Mouse (Mus musculus): ENCODE measurements around the gene Chtf18. TPM values are rescaled to one million over a fixed set of nuclear protein-coding genes. Genes with fewer than 3 reads are reported as not detected.
"Not testable (repeated sequence)": the region's sequence is repeated elsewhere in the genome, so short reads cannot be mapped to it uniquely, and the experiment has no call there.

Chtf18 gene
- polyA plus RNA-seq, 1 experiment from 2014 or later, result 8.2 TPM

DNA sequence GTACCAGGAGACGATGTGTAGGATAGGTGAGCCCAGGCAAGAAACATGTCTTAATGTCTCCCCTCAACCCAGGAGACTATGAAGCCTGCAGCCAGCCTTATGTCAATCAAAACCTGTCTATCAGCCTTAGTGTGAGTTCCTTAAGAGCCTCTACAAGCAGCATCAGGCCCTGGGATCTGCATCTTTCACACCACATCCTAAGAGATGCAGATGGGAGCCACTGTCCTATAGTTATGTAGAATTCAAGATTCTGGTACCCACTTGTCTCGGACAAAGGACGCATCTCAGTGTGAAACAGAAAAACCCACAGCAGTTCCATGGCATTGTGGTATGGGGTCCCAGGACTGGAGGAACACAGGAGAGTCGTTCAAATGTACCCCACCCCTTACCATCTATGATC lies 27.9 kb upstream of the Chtf18 start:
- Histone ChIP-seq H3K36me3 (no peaks in the 10 kb centered on the region), H3K27me3 (no peaks in the 10 kb centered on the region), H3K27ac (replicated peaks) (no peak overlapping the region), H3K4me2 (no peak overlapping the region), H3K9ac (no peak overlapping the region), H3K4me1 (replicated peaks) (peaks cover 7% of the 10 kb centered on the region; the same call in 1 of the 2 replicates), H3K9me3 (no peaks in the 10 kb centered on the region), H3K4me3 (no peak overlapping the region)
- ATAC-seq (ENCODE audit: low FRiP score, low read depth), result no peak
- WGBS, result 80% methylated on average over 4 of the region's 4 CpGs

- ATAC-seq (ENCODE audit: low FRiP score, low read depth), result no peak
- Histone ChIP-seq H3K27me3 (no peaks in the 10 kb centered on the region), H3K9me3 (no peaks in the 10 kb centered on the region), H3K27ac (replicated peaks) (no peak within 1 kb of the TSS), H3K4me1 (replicated peaks) (peaks cover 7% of the 10 kb centered on the region; the same call in 1 of the 2 replicates), H3K9ac (no peak within 1 kb of the TSS), H3K4me2 (no peak within 1 kb of the TSS), H3K4me3 (no peak within 1 kb of the TSS), H3K36me3 (no peaks in the 10 kb centered on the region)
- WGBS, result 88% methylated on average over 9 of the region's 9 CpGs
Measured at GRCm38 (mm10) chr17:25754241-25754640, 27.0 kb upstream of the Chtf18 start, which contains the start of gene Msln. TSS of gene Msln (minus strand) at chr17:25754378.

DNA sequence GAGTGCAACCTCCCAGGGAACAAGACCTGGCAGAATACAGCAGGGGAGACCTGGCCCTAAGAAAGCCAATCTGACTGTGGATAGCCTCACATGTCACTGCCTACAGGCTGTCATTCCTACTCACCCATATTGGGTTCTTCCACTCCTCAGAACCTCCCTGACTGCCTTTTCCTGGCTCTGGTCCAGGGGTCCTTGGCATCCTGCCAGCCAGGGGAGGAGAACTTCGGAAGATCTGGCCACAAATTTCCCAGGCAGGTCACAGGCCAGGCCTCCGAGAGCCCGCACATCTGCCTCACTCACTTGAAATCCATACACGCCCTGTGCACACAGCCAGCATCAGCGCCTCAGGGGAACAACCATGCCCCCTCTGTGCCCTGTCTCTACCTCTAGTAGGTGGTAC lies 24.2 kb upstream of the Chtf18 start:
- H3K4me2 ChIP-seq, result no peak overlapping the region
- ATAC-seq (ENCODE audit: low FRiP score, low read depth), result no peak
- no peak overlapping the region for H3K4me3 ChIP-seq
- H3K9ac ChIP-seq, result no peak overlapping the region
- no peaks in the 10 kb centered on the region for H3K9me3 ChIP-seq
- no peaks in the 10 kb centered on the region for H3K27me3 ChIP-seq
- H3K4me1 ChIP-seq (replicated peaks), result peaks cover 7% of the 10 kb centered on the region; the same call in 1 of the 2 replicates
- 57% methylated on average over 5 of the region's 5 CpGs for WGBS
- no peaks in the 10 kb centered on the region for H3K36me3 ChIP-seq
- no peak overlapping the region for H3K27ac ChIP-seq (replicated peaks)

- H3K27me3 ChIP-seq, result no peaks in the 10 kb centered on the region
- no peaks in the 10 kb centered on the region for H3K9me3 ChIP-seq
- no peak for ATAC-seq (ENCODE audit: low FRiP score, low read depth)
- H3K4me3 ChIP-seq, result no peak overlapping the region
- no peak overlapping the region for H3K27ac ChIP-seq (replicated peaks)
- H3K9ac ChIP-seq, result no peak overlapping the region
- 86% methylated on average over 6 of the region's 6 CpGs for WGBS
- H3K4me2 ChIP-seq, result no peak overlapping the region
- H3K4me1 ChIP-seq (replicated peaks), result peaks cover 7% of the 10 kb centered on the region; the same call in 1 of the 2 replicates
- H3K36me3 ChIP-seq, result no peaks in the 10 kb centered on the region
Measured at GRCm38 (mm10) chr17:25749314-25749713, 22.1 kb upstream of the Chtf18 start.

GRCm38 (mm10) chr17:25748238-25748637 lies 21.0 kb upstream of the Chtf18 start:
- Histone ChIP-seq H3K4me1 (replicated peaks) (peaks cover 7% of the 10 kb centered on the region; the same call in 1 of the 2 replicates), H3K27ac (replicated peaks) (no peak overlapping the region), H3K36me3 (no peaks in the 10 kb centered on the region), H3K4me3 (no peak overlapping the region), H3K4me2 (no peak overlapping the region), H3K9me3 (no peaks in the 10 kb centered on the region), H3K27me3 (no peaks in the 10 kb centered on the region), H3K9ac (no peak overlapping the region)
- ATAC-seq (ENCODE audit: low FRiP score, low read depth), result no peak
- 91% methylated on average over 4 of the region's 4 CpGs for WGBS

DNA sequence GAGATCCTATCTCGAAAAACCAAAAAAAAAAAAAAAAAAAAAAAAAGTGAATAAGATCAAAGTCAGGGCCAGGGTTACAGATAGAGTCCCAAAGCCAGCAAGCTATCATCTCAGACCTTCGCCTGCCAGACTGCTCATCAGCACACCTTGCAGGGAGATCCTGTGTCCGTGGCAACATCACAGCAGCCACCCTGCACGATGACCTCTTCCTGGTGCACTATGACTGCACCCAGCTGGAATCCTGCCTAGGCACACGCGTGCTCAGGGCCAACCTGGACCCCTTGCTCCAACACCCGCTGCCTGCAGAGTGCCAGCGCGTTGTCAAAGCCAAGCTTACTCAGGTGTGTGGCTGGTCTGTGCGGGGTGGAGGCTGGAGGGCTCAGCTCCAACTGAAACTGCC lies 17.1 kb upstream of the Chtf18 start:
- H3K27ac ChIP-seq (replicated peaks), result no peak overlapping the region
- 87% methylated on average over 10 of the region's 10 CpGs for WGBS
- no peak overlapping the region for H3K4me3 ChIP-seq
- no peak for ATAC-seq (ENCODE audit: low FRiP score, low read depth)
- H3K9ac ChIP-seq, result no peak overlapping the region
- H3K4me2 ChIP-seq, result no peak overlapping the region
- no peaks in the 10 kb centered on the region for H3K36me3 ChIP-seq
- no peaks in the 10 kb centered on the region for H3K4me1 ChIP-seq (replicated peaks)
- H3K9me3 ChIP-seq, result no peaks in the 10 kb centered on the region
- no peaks in the 10 kb centered on the region for H3K27me3 ChIP-seq

GRCm38 (mm10) chr17:25743831-25744230 lies 16.6 kb upstream of the Chtf18 start:
- no peaks in the 10 kb centered on the region for H3K9me3 ChIP-seq

GRCm38 (mm10) chr17:25741471-25741870 lies 14.3 kb upstream of the Chtf18 start:
- not testable (repeated sequence) for H3K9me3 ChIP-seq; H3K9ac ChIP-seq; H3K4me1 ChIP-seq (replicated peaks); H3K4me2 ChIP-seq; ATAC-seq (ENCODE audit: low FRiP score, low read depth); H3K4me3 ChIP-seq; H3K27ac ChIP-seq (replicated peaks); H3K36me3 ChIP-seq; H3K27me3 ChIP-seq
- 69% methylated on average over 12 of the region's 12 CpGs for WGBS

More at GRCm38 (mm10) chr17:25743831-25744230, 16.6 kb upstream of the Chtf18 start:
- Histone ChIP-seq H3K4me3 (no peak overlapping the region), H3K36me3 (no peaks in the 10 kb centered on the region), H3K4me2 (no peak overlapping the region), H3K27me3 (no peaks in the 10 kb centered on the region), H3K9ac (no peak overlapping the region), H3K4me1 (replicated peaks) (no peaks in the 10 kb centered on the region), H3K27ac (replicated peaks) (no peak overlapping the region)
- 94% methylated on average over 9 of the region's 9 CpGs for whole genome bisulfite sequencing
- ATAC-seq (ENCODE audit: low FRiP score, low read depth), result no peak

DNA sequence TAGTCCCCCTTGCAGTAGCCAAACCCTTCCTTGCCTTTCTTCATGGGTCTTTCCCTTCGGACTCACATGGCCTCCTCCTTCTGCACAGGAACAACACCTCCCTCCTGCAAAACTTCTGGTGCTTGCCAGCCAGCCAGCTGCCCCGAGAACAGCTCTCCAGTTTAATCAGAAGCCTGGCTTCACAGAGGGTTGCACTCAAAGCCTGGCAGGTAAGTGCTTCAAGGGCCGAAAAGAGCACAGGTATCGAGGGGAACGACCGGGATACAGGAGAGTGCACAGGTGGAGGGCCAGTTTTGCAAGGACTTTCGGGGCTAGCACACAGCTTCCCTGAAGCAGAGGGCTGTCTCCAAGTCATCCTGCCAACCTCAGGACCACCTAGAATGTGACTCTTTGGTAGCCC lies 11.6 kb upstream of the Chtf18 start:
- Histone ChIP-seq H3K4me2 (no peak overlapping the region), H3K9me3 (no peaks in the 10 kb centered on the region), H3K4me3 (no peak overlapping the region), H3K9ac (no peak overlapping the region), H3K4me1 (replicated peaks) (no peaks in the 10 kb centered on the region), H3K36me3 (no peaks in the 10 kb centered on the region), H3K27me3 (no peaks in the 10 kb centered on the region), H3K27ac (replicated peaks) (no peak overlapping the region)
- 80% methylated on average over 7 of the region's 7 CpGs for WGBS
- ATAC-seq (ENCODE audit: low FRiP score, low read depth), result no peak

DNA sequence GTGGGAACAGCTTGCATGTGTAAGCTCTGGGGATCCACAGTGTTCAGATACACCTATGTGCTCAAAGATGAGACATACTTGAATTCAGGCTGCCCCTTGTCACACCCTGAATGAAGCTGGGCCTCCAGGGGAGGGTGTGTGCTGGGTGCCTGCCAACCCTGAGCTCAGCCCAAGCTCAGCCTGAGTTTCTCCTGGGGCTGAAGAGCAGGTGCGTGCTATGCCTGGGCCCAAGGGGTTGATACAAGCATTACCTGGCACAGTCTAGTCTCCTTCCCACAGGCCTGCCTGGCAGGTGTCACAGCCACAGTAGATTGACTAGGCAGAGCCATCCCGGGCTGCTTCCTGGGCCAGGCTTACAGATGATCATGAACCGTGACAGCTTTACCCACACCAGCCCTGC lies 8.5 kb upstream of the Chtf18 start, which contains the start of gene Mslnl:
Gene Mslnl (plus strand): TSS at position 298 of the 400 bp plus-strand sequence.
- H3K36me3 ChIP-seq, result no peaks in the 10 kb centered on the region
- H3K27me3 ChIP-seq, result no peaks in the 10 kb centered on the region
- H3K4me2 ChIP-seq, result no peak within 1 kb of the TSS
- H3K4me3 ChIP-seq, result no peak within 1 kb of the TSS
- ATAC-seq (ENCODE audit: low FRiP score, low read depth), result no peak
- H3K27ac ChIP-seq (replicated peaks), result no peak within 1 kb of the TSS
- WGBS, result 80% methylated on average over 3 of the region's 3 CpGs
- H3K9me3 ChIP-seq, result no peaks in the 10 kb centered on the region
- no peak within 1 kb of the TSS for H3K9ac ChIP-seq
- no peaks in the 10 kb centered on the region for H3K4me1 ChIP-seq (replicated peaks)

DNA sequence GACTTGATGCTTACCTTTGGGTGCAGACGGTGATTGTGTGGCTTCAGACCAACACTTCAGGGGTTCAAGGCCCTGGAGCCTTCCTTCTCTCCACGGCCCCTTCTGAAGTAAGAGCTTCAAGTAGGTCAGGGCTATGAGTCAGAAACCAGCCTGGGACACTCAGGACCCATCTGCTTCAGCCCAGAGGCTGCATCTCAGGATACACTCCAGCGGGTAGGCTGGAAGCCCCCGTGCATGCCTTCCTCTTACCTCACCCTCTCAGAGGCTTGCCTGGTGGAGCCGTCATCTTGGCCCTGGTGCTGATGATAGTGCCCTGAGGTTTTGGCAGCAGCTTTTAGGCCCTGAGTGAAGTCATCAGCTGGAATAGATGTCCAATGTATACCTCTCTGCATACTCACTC lies 8.0 kb upstream of the Chtf18 start:
- no peaks in the 10 kb centered on the region; the same call in 1 of the 2 replicates for H3K36me3 ChIP-seq
- no peaks in the 10 kb centered on the region for H3K27me3 ChIP-seq
- no peak overlapping the region for H3K4me2 ChIP-seq
- no peaks in the 10 kb centered on the region for H3K4me1 ChIP-seq (replicated peaks)
- no peaks in the 10 kb centered on the region for H3K9me3 ChIP-seq
- no peak for ATAC-seq (ENCODE audit: low FRiP score, low read depth)
- no peak overlapping the region for H3K27ac ChIP-seq (replicated peaks)
- no peak overlapping the region for H3K9ac ChIP-seq
- H3K4me3 ChIP-seq, result no peak overlapping the region
- WGBS, result 89% methylated on average over 5 of the region's 5 CpGs

GRCm38 (mm10) chr17:25732082-25732481 lies 4.9 kb upstream of the Chtf18 start:
- Histone ChIP-seq H3K4me1 (replicated peaks) (peaks cover 13% of the 10 kb centered on the region), H3K4me2 (no peak overlapping the region), H3K4me3 (no peak overlapping the region), H3K9ac (no peak overlapping the region), H3K9me3 (no peaks in the 10 kb centered on the region), H3K27me3 (no peaks in the 10 kb centered on the region), H3K27ac (replicated peaks) (no peak overlapping the region), H3K36me3 (peaks cover 3% of the 10 kb centered on the region)
- WGBS, result 15% methylated on average over 2 of the region's 2 CpGs
- no peak for ATAC-seq (ENCODE audit: low FRiP score, low read depth)

DNA sequence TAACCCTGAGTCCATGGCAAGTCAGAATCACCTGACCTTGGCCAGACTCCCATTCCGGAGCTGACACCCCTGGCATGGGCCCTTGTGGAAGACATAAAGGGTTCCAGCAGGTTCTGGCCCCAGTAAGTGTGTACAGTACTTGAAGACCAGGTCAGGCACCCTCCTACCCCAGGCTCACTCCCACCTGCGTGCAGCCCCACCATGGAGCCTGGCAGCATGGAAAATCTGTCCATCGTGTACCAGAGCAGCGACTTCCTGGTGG lies 721 bp upstream of the Chtf18 start:
- Histone ChIP-seq H3K27me3 (no peaks in the 10 kb centered on the region), H3K9me3 (no peaks in the 10 kb centered on the region), H3K9ac (peak overlapping the region; percentile 73), H3K4me3 (peak overlapping the region; percentile 61), H3K36me3 (peaks cover 3% of the 10 kb centered on the region), H3K4me1 (replicated peaks) (peaks cover 23% of the 10 kb centered on the region), H3K4me2 (peak overlapping the region; percentile 94), H3K27ac (replicated peaks) (peak overlapping the region; percentile 57; the same call in 1 of the 2 replicates)
- ATAC-seq (ENCODE audit: low FRiP score, low read depth), result no peak
- WGBS, result 27% methylated on average over 4 of the region's 4 CpGs

Data from hindbrain, embryonic 15.5 days (tissue).